Mouse (Mus musculus) liver, embryonic 14.5 days (tissue): Measurements from ENCODE around the gene Srsf10.

Experiments
- CTCF ChIP-seq: IDR thresholded peaks from 2 replicates; pipeline ENCODE4 v1.5.1; 2016; ENCODE audit warnings: antibody characterized with exemption, low read depth, control low read depth
- EP300 ChIP-seq: IDR thresholded peaks from 2 replicates; pipeline ENCODE4 v1.6.1; 2016; ENCODE audit warnings: antibody characterized with exemption, low read depth

DNA sequence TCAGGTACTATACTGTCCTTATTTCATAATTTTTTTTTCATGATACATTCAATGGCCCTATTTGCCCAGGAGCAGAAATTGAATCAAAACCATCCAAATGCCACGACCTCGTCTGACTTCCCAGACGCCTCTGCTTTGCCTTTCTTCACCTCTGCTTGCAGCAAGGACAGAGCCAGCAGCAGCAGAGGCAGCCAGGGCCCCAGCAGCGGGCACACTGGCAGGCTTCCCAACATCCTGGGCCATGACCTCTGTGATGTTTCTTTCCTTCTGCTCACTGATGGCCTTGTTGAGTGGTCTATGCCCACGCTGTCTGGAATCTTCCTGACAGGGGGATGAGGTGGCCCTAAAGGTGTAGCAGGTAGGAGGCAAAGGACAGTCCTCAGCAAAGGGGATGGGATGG is 8.0 kb upstream of the Srsf10 start:
- TF ChIP-seq CTCF (no peak), EP300 (no peak)
